Mouse (Mus musculus) kidney, embryonic 15.5 days (tissue): ENCODE results near the gene Egflam. TPM values are rescaled to one million over a fixed set of nuclear protein-coding genes. Genes with fewer than 3 reads are reported as not detected.

Experiments used
- ATAC-seq: fragments of 200-750 bp; cut with Nextera tagmentation; replicated peaks from 2 replicates; pipeline ENCODE4 v1.8.0; 2017; ENCODE audit warnings: moderate TSS enrichment; ENCODE audit not compliant: low FRiP score
- H3K27ac ChIP-seq: fragments of 300-500 bp; sonication (generic); 2 replicates; pipeline ENCODE4 v1.5.1; 2015; ENCODE audit warnings: mild to moderate bottlenecking, inconsistent platforms
- H3K27me3 ChIP-seq: fragments of 300-500 bp; sonication (generic); 2 replicates; pipeline ENCODE4 v1.6.1; 2015; ENCODE audit warnings: inconsistent platforms
- H3K36me3 ChIP-seq: fragments of 300-500 bp; sonication (generic); 2 replicates; pipeline ENCODE4 v1.6.1; 2015; ENCODE audit warnings: inconsistent platforms
- H3K4me1 ChIP-seq: fragments of 300-500 bp; sonication (generic); 2 replicates; pipeline ENCODE4 v1.6.1; 2015; ENCODE audit warnings: inconsistent platforms
- H3K4me2 ChIP-seq: fragments of 300-500 bp; sonication (generic); 2 replicates; pipeline ENCODE4 v1.6.1; 2015; ENCODE audit warnings: moderate library complexity, mild to moderate bottlenecking, inconsistent platforms
- H3K4me3 ChIP-seq: fragments of 300-500 bp; sonication (generic); replicated peaks from 2 replicates; pipeline ENCODE4 v1.5.1; 2015; ENCODE audit warnings: mild to moderate bottlenecking, inconsistent platforms
- H3K9ac ChIP-seq: fragments of 300-500 bp; sonication (generic); 2 replicates; pipeline ENCODE4 v1.6.1; 2015; ENCODE audit warnings: mild to moderate bottlenecking, inconsistent platforms
- H3K9me3 ChIP-seq: fragments of 300-500 bp; sonication (generic); replicated peaks from 2 replicates; pipeline ENCODE4 v1.6.1; 2016; ENCODE audit warnings: inconsistent platforms
- WGBS: fragments of 180-500 bp; shearing (Covaris S2); methylation state at CpG from one replicate; pipeline ENCODE4 v1.1.7; 2015; ENCODE audit warnings: mixed read lengths; 5-methylcytosine and 5-hydroxymethylcytosine counted together
- polyA plus RNA-seq: library from polyadenylated mRNA; unstranded; fragments of >200 nt; fragmentation: Nextera tagmentation; extraction: Ambion mirVana; gene quantifications from 2 replicates; pipeline ENCODE4 v1.2.1, GENCODE M21; 2015

Gene Egflam
- polyA plus RNA-seq, 1 experiment from 2014 or later, result 20.4 TPM

DNA sequence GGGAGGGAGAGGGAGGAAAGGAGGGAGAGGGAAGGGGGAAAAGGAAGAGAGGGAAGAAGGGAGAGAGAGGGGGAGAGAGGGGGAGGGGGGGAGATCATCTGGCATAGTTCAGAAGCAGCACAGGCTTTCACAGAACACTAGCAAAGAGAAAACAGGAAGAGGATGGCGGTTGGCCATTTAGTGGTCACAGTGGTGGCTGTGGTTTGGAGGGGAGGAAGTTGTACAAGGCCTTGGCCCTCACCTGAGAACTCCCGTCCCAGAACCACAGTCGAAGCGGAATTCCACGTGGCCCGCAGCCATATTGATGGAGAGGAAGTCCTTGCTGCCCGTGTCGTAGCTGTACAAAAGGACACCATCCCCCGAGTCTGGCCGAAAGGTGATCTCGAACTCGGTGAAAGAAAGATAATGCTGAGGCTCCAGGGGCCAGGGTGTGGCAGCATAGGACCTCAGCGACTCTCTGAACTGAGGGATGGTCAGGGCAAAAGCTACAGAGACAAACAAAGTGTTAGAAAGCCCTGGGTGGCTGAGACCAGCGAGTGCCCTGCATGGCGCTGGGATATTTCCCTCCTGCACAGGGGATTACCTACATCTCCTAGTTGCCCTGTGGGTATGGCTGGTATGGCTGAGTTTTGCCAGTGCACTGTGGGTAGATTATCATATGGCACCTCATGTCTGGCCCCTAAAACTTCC lies 155.9 kb downstream of the Egflam start:
- Histone ChIP-seq H3K9ac (no peak overlapping the region), H3K4me2 (no peak overlapping the region), H3K27ac (no peak overlapping the region), H3K27me3 (no peaks in the 10 kb centered on the region), H3K9me3 (no peaks in the 10 kb centered on the region), H3K36me3 (no peaks in the 10 kb centered on the region), H3K4me1 (peaks cover 2% of the 10 kb centered on the region; the same call in 1 of the 2 replicates), H3K4me3 (no peak overlapping the region)
- no peak for ATAC-seq
- 81% methylated on average over 15 of the region's 15 CpGs for WGBS

DNA sequence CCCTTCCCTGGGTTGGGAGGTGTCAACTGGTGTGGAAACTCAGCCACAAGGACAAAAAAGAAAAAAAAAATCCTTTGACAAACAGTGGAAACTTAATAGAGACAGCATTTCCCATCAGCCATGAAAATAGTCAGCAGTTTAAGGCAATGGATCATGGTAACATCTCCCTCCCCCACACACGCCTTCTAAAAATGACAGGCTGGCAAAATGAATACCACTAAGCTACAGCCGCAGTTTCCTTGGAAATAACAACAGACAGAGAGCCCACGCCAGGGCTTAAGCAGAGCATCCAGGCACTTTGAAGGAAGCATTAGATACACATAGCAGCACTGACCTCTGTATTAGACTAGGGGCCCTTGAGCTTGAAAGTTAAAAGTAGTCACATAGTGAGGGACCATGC lies 157.2 kb downstream of the Egflam start:
- H3K36me3 ChIP-seq, result no peaks in the 10 kb centered on the region
- no peak overlapping the region for H3K27ac ChIP-seq
- H3K27me3 ChIP-seq, result no peaks in the 10 kb centered on the region
- H3K4me2 ChIP-seq, result no peak overlapping the region
- no peaks in the 10 kb centered on the region for H3K9me3 ChIP-seq
- H3K4me3 ChIP-seq, result no peak overlapping the region
- H3K9ac ChIP-seq, result no peak overlapping the region
- no peak for ATAC-seq
- 65% methylated on average over 3 of the region's 3 CpGs for WGBS
- H3K4me1 ChIP-seq, result peaks cover 2% of the 10 kb centered on the region; the same call in 1 of the 2 replicates

DNA sequence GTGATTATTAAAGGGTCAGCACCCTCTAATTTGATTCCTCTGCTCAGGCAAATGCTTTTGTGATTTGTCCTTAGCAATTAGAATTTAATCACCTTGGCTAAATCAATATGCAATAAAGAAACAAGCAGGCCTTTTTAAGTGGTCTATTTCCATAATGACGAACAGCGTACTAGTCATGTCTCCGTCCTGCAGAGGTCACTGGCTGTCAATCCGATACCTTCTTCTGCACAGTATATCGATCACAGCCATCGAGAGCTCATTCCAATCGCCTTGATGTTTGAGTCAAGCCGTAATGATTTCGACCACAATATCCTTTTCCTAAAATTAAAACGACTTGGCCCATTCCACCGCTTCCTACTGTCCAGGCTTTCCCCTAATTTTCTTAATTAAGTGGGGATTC lies 158.3 kb downstream of the Egflam start:
- H3K4me2 ChIP-seq, result no peak overlapping the region
- H3K4me3 ChIP-seq, result no peak overlapping the region
- H3K4me1 ChIP-seq, result peaks cover 2% of the 10 kb centered on the region; the same call in 1 of the 2 replicates
- no peak for ATAC-seq
- 90% methylated on average over 11 of the region's 11 CpGs for WGBS
- no peaks in the 10 kb centered on the region for H3K9me3 ChIP-seq
- no peaks in the 10 kb centered on the region for H3K36me3 ChIP-seq
- no peaks in the 10 kb centered on the region for H3K27me3 ChIP-seq
- H3K9ac ChIP-seq, result no peak overlapping the region
- no peak overlapping the region for H3K27ac ChIP-seq

DNA sequence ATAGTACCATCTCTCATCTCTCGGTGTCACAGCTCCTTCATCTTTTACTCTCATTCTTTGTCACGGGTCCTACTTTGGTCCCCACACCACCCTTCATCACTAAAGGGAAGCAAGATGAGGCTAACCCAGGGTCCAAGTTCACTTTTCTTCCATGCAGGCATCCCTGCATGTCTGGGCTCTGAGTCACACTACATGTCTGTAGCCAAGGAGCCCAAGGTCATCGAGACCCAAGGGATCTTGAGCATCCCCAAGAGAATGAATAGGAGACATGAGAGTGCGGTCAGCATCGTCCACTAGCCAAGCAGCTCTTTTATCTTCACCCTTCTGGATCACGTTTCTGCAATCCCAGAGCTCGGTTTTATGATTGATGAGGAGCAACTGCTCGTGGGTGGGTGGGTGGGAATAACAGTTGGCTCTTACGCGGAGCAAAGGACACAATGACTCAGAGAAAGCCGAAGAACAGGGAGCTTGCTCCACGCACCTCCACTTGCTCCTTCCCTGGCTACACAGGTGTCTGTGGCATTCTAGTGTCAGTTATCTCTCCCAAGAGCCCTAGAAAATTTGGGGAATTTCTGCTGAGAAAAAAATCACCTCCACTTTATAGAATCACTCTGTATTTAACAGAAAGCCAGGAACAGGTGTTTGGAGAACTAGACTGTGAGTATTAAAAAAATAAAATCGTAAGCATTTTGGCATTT lies 164.7 kb downstream of the Egflam start:
- Histone ChIP-seq H3K4me1 (no peaks in the 10 kb centered on the region), H3K27ac (no peak overlapping the region), H3K9ac (no peak overlapping the region), H3K36me3 (no peaks in the 10 kb centered on the region), H3K27me3 (no peaks in the 10 kb centered on the region), H3K4me3 (no peak overlapping the region), H3K9me3 (no peaks in the 10 kb centered on the region), H3K4me2 (no peak overlapping the region)
- WGBS, result 71% methylated on average over 13 of the region's 13 CpGs
- ATAC-seq, result no peak

DNA sequence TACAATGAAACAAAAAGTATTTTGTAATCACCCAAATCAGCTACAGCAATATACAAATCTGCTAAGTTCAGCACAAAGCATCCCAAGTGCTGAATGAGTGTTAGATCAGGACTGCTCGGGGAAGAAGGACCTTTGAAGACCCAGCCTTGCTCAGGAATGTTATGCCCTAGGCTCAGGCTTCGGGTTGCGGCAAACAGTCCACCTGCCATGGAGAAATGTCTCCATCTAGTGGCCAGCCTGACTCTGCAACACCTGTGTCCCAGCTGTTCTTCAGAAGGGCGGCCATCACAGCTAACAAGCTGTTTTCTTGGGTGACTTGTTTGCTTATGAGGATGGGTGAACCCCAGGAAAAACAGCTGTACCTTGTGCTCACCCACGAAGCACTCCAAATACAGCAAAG lies 172.0 kb downstream of the Egflam start:
- Histone ChIP-seq H3K27ac (no peak overlapping the region), H3K4me3 (no peak overlapping the region), H3K9ac (no peak overlapping the region), H3K27me3 (no peaks in the 10 kb centered on the region), H3K4me2 (no peak overlapping the region), H3K9me3 (no peaks in the 10 kb centered on the region), H3K36me3 (no peaks in the 10 kb centered on the region), H3K4me1 (peaks cover 10% of the 10 kb centered on the region)
- 4% methylated on average over 5 of the region's 5 CpGs for WGBS
- peak; percentile 89 for ATAC-seq

DNA sequence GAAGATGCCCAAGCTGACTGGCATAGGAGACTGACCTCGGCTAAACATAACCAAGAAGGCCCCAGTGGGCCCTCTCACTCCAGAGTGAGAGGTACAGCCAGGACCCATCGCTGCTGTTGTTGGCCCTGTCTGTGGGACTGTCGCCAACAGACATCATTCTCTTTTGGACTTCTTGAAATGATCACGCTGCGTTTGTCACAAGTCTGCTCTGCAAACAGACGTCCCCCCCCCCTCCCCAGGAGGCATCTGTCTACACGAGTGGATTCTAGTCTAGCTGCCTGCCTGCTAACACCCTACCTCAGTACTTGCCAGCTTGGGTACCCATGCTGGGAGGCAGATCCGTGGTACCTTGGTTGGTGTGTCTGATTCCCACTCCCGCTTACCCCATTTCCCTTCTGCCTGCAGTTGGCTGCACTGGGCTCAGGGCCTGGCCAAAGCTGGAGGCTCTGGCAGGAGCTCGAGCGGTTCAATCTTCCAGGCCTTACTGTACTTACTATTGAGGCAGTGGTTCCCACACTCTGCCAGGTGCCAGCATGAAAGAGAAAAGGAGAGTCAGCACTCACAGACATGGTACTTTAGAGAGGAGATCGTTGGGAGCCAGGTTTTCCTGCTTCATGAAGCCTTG lies 173.9 kb downstream of the Egflam start:
- Histone ChIP-seq H3K4me3 (no peak overlapping the region), H3K36me3 (no peaks in the 10 kb centered on the region), H3K27me3 (no peaks in the 10 kb centered on the region), H3K4me1 (peaks cover 10% of the 10 kb centered on the region), H3K4me2 (no peak overlapping the region), H3K9ac (no peak overlapping the region), H3K27ac (no peak overlapping the region), H3K9me3 (no peaks in the 10 kb centered on the region)
- 76% methylated on average over 12 of the region's 12 CpGs for WGBS
- ATAC-seq, result no peak

DNA sequence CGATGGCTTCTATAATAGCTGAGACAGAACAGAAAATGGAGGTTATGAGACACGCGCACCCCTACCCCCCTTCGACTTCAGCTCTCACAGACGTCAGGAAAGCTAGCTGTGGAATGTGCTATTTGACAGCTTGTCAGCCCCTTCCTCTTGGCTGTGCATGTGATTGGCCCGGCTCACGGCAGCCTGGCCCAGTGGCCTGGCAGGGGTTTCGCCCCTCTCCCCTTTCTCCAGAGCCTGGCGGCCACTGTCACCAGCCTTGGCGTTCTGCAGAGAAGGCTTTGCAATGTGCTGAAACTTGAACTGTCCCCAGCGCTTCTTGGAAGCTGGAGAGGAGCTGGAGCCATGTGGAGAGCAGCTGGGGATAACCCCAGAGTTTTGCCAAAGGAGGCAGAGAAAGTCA lies 175.4 kb downstream of the Egflam start:
- Histone ChIP-seq H3K9me3 (no peaks in the 10 kb centered on the region), H3K4me1 (peaks cover 10% of the 10 kb centered on the region), H3K9ac (no peak overlapping the region), H3K27me3 (no peaks in the 10 kb centered on the region), H3K36me3 (no peaks in the 10 kb centered on the region), H3K4me2 (no peak overlapping the region), H3K4me3 (no peak overlapping the region), H3K27ac (no peak overlapping the region)
- WGBS, result 54% methylated on average over 11 of the region's 11 CpGs
- no peak for ATAC-seq

DNA sequence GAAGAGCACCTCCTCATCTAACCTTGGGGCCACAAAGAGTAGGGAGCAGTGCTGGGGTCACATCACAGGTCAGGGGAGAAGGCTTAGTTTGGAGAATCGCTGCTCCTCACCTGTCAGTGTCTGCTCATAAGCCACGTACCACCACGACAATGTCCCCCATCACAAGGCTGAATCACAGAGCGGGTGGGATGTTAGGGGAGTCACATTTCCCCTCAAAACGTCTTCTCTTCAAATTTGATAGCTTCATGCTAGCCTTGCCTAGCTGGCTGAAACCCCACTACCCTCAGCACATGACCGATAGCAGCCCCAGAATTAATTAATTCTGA lies 181.0 kb downstream of the Egflam start:
- no peak overlapping the region for H3K4me2 ChIP-seq

DNA sequence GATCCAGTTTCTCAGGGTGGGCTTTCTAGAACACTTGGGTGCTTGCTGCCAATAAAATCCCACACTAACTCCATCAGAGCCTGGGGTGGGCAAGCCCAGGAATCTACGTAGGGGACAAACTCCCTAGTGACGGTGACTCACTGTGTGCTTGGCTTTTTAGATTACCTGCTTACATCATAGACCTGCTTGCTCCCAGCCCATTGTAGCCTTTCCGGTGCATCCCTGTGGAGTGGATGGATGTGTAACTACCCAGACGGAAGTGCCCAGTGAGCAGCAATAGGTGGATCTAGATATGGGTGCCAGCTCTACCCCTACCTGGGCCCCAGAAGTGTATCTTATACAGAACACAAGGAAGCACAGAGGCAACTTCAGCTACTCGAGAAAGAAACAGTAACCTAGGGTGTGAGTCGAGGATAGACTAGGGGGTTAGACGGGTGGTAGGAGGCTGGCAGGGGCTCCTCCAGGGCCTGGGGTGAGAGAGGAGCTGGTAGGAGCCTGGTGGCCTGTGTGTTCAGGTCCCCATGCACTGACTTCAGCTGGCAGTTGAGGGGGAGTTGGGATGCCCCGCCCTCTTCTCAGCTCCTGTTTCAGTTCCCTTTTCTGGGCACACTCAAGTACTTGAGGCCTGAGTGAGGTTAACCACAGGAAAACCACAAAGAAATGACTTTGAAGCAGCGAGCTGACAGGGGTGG lies 181.5 kb downstream of the Egflam start:
- H3K27me3 ChIP-seq, result no peaks in the 10 kb centered on the region
- ATAC-seq, result 0 out of 2 replicates have a peak, but pooled peaks have one; percentile 33
- WGBS, result 79% methylated on average over 9 of the region's 9 CpGs
- peaks cover 6% of the 10 kb centered on the region; the same call in 1 of the 2 replicates for H3K4me1 ChIP-seq
- H3K4me3 ChIP-seq, result no peak overlapping the region
- no peaks in the 10 kb centered on the region for H3K36me3 ChIP-seq
- H3K9me3 ChIP-seq, result no peaks in the 10 kb centered on the region
- no peak overlapping the region for H3K27ac ChIP-seq
- H3K4me2 ChIP-seq, result no peak overlapping the region
- H3K9ac ChIP-seq, result no peak overlapping the region

More for the DNA sequence above, 181.0 kb downstream of the Egflam start:
- Histone ChIP-seq H3K9ac (no peak overlapping the region), H3K36me3 (no peaks in the 10 kb centered on the region), H3K4me1 (peaks cover 6% of the 10 kb centered on the region; the same call in 1 of the 2 replicates), H3K27ac (no peak overlapping the region), H3K27me3 (no peaks in the 10 kb centered on the region), H3K4me3 (no peak overlapping the region), H3K9me3 (no peaks in the 10 kb centered on the region)
- WGBS, result 77% methylated on average over 6 of the region's 6 CpGs
- no peak for ATAC-seq

DNA sequence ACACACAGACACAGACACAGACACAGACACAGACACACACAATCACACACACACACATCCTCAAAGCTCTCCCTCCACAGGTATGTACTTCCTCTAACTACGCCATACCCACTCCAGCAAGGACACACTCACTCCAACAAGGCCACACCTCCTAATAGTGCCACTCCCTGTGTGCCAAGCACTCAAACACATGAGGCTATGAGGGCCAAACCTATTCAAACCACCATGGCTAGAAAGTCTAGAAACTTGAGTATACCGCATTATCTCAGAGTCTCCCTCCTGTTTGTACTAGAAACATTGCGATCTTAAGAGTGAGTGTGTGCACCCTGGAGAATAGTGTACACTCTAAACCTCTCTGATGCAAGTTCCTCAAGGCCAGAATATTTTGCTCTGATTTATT lies 182.3 kb downstream of the Egflam start:
- no peak overlapping the region for H3K27ac ChIP-seq
- H3K9ac ChIP-seq, result no peak overlapping the region
- no peak for ATAC-seq
- peaks cover 6% of the 10 kb centered on the region; the same call in 1 of the 2 replicates for H3K4me1 ChIP-seq
- H3K4me3 ChIP-seq, result no peak overlapping the region
- H3K36me3 ChIP-seq, result no peaks in the 10 kb centered on the region
- no peaks in the 10 kb centered on the region for H3K9me3 ChIP-seq
- H3K4me2 ChIP-seq, result no peak overlapping the region
- H3K27me3 ChIP-seq, result no peaks in the 10 kb centered on the region
- WGBS, result 98% methylated on average over 3 of the region's 3 CpGs

DNA sequence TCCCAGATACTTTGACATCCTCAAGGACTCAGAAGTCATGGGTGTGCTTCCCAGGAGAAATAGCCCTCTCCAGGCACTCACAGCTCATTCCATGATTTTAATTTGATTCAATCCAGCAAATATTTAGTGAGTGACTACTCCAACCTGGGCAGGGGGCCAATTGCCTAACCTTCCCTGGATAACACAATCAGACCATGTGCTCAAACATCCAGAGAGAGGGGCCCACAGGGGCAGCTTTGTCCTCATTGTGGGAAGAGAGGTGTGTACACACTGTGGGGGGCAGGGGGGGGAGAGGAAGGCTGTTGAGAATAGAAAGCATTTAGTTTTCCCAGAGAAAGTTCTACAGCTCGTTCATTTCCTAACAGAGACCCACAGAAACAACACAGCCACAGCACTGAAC lies 184.5 kb downstream of the Egflam start:
- H3K4me1 ChIP-seq, result peaks cover 6% of the 10 kb centered on the region; the same call in 1 of the 2 replicates
- H3K4me3 ChIP-seq, result no peak overlapping the region
- H3K27ac ChIP-seq, result no peak overlapping the region
- H3K27me3 ChIP-seq, result no peaks in the 10 kb centered on the region
- no peak for ATAC-seq
- H3K36me3 ChIP-seq, result no peaks in the 10 kb centered on the region
- no peak overlapping the region for H3K9ac ChIP-seq
- 42% methylated on average over 1 of the region's 1 CpGs for WGBS
- no peaks in the 10 kb centered on the region for H3K9me3 ChIP-seq
- no peak overlapping the region for H3K4me2 ChIP-seq

DNA sequence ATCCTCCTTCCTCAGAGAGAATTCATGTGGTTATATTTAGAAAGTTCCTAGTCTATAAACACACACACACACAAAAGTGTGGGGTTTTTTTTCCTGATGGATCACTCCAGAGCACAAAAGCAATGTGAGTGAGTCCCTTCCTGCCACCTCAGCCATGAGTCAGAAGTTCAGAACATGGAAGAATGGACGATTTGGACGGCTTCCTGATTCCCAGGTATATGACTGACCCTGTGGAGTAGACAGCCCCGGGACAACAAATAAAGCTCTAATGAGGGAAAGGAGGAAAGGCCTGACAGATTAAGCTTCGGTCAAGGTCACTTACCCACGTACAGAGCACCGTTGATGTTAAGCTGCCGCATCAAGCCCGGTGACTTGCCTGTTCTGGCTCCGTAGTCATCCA lies 190.0 kb downstream of the Egflam start:
- ATAC-seq, result no peak
- no peaks in the 10 kb centered on the region for H3K27me3 ChIP-seq
- no peak overlapping the region for H3K27ac ChIP-seq
- no peak overlapping the region for H3K9ac ChIP-seq
- peaks cover 17% of the 10 kb centered on the region for H3K4me1 ChIP-seq
- H3K4me3 ChIP-seq, result no peak overlapping the region
- H3K4me2 ChIP-seq, result no peak overlapping the region
- no peaks in the 10 kb centered on the region for H3K36me3 ChIP-seq
- WGBS, result 52% methylated on average over 9 of the region's 9 CpGs
- H3K9me3 ChIP-seq, result no peaks in the 10 kb centered on the region
